Mouse (Mus musculus) liver, embryonic 12.5 days (tissue): ENCODE data around the gene Pdcd6ip. TPM values are rescaled to one million over a fixed set of nuclear protein-coding genes. Genes with fewer than 3 reads are reported as not detected.
"Not testable (repeated sequence)": the region's sequence is repeated elsewhere in the genome, so short reads cannot be mapped to it uniquely, and the experiment has no call there.

Experiments used
- ATAC-seq: fragments of 200-750 bp; cut with Nextera tagmentation; 2 replicates; pipeline ENCODE4 v1.8.0; 2017; ENCODE audit warnings: moderate number of reproducible peaks, mild to moderate bottlenecking, moderate library complexity
- H3K27ac ChIP-seq: fragments of 300-500 bp; sonication (generic); 2 replicates; pipeline ENCODE4 v1.5.1; 2016; ENCODE audit warnings: mild to moderate bottlenecking
- H3K27me3 ChIP-seq: fragments of 300-500 bp; sonication (generic); replicated peaks from 2 replicates; pipeline ENCODE4 v1.6.1; 2016; ENCODE audit warnings: mild to moderate bottlenecking, moderate library complexity
- H3K36me3 ChIP-seq: fragments of 300-500 bp; sonication (generic); 2 replicates; pipeline ENCODE4 v1.6.1; 2016; ENCODE audit warnings: mild to moderate bottlenecking, moderate library complexity
- H3K4me1 ChIP-seq: fragments of 300-500 bp; sonication (generic); 2 replicates; pipeline ENCODE4 v1.6.1; 2016
- H3K4me2 ChIP-seq: fragments of 300-500 bp; sonication (generic); 2 replicates; pipeline ENCODE4 v1.6.1; 2016; ENCODE audit warnings: mild to moderate bottlenecking, moderate library complexity
- H3K4me3 ChIP-seq: fragments of 300-500 bp; sonication (generic); 2 replicates; pipeline ENCODE4 v1.5.1; 2016; ENCODE audit warnings: mild to moderate bottlenecking, moderate library complexity
- H3K9ac ChIP-seq: fragments of 300-500 bp; sonication (generic); 2 replicates; pipeline ENCODE4 v1.6.1; 2016; ENCODE audit warnings: mild to moderate bottlenecking, moderate library complexity
- H3K9me3 ChIP-seq: fragments of 300-500 bp; sonication (generic); replicated peaks from 2 replicates; pipeline ENCODE4 v1.6.1; 2016; ENCODE audit warnings: mild to moderate bottlenecking, moderate library complexity
- WGBS: fragments of 180-500 bp; shearing (Covaris S2); methylation state at CpG from one replicate; pipeline ENCODE4 v1.1.7; 2016; ENCODE audit not compliant: insufficient replicate concordance; 5-methylcytosine and 5-hydroxymethylcytosine counted together
- polyA plus RNA-seq: library from polyadenylated mRNA; unstranded; fragments of >200 nt; fragmentation: Nextera tagmentation; extraction: Ambion mirVana; gene quantifications from 2 replicates; pipeline ENCODE4 v1.2.1, GENCODE M21; 2016

Gene Pdcd6ip
- polyA plus RNA-seq, 1 experiment from 2014 or later, result 56.1 TPM

GRCm38 (mm10) chr9:113726991-113727680, 19.1 kb upstream of the Pdcd6ip start:
- Histone ChIP-seq H3K27me3 (no peaks in the 10 kb centered on the region), H3K36me3 (no peaks in the 10 kb centered on the region), H3K9ac (no peak overlapping the region), H3K27ac (no peak overlapping the region), H3K4me3 (no peak overlapping the region), H3K4me1 (no peaks in the 10 kb centered on the region), H3K9me3 (no peaks in the 10 kb centered on the region), H3K4me2 (no peak overlapping the region)
- ATAC-seq, result no peak
- 66% methylated on average over 18 of the region's 18 CpGs for WGBS

- Histone ChIP-seq H3K4me2 (no peak overlapping the region), H3K4me1 (no peaks in the 10 kb centered on the region), H3K9ac (no peak overlapping the region), H3K36me3 (no peaks in the 10 kb centered on the region), H3K27ac (no peak overlapping the region), H3K4me3 (no peak overlapping the region), H3K9me3 (no peaks in the 10 kb centered on the region), H3K27me3 (no peaks in the 10 kb centered on the region)
- no peak for ATAC-seq
- WGBS, result 68% methylated on average over 3 of the region's 3 CpGs
Observed at GRCm38 (mm10) chr9:113726131-113726530, 18.1 kb upstream of the Pdcd6ip start.

GRCm38 (mm10) chr9:113725609-113726008, 17.6 kb upstream of the Pdcd6ip start:
- not testable (repeated sequence) for H3K27ac ChIP-seq, H3K4me2 ChIP-seq, H3K9me3 ChIP-seq, ATAC-seq, H3K4me1 ChIP-seq, H3K36me3 ChIP-seq, H3K27me3 ChIP-seq, H3K9ac ChIP-seq, H3K4me3 ChIP-seq
- WGBS, result 56% methylated on average over 5 of the region's 5 CpGs

- Histone ChIP-seq H3K27me3 (no peaks in the 10 kb centered on the region), H3K4me3 (no peak overlapping the region), H3K4me2 (no peak overlapping the region), H3K4me1 (no peaks in the 10 kb centered on the region), H3K9me3 (no peaks in the 10 kb centered on the region), H3K27ac (no peak overlapping the region), H3K36me3 (no peaks in the 10 kb centered on the region), H3K9ac (no peak overlapping the region)
- WGBS, result 62% methylated on average over 15 of the region's 15 CpGs
- no peak for ATAC-seq
Observed at GRCm38 (mm10) chr9:113724646-113725045, 16.6 kb upstream of the Pdcd6ip start.

DNA sequence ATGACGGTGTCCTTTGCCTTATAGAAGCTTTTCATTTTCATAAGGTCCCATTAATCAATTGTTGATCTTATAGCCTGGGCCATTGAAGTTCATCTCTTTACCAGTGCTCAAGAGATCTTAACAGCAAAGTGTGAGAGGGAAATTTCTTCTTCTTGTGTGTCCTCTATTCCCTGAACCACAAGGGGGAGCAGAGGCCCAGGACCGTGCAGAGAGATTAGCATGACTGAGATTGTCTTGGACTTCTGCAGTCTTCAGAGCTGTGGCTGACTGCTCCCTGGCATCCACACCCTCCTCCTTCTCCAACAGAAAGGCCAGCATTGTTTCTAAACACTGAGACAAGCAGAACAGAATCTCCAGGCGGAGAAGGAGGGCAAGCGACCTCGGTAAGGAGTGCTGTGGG, 11.0 kb upstream of the Pdcd6ip start:
- Histone ChIP-seq H3K36me3 (no peaks in the 10 kb centered on the region), H3K27me3 (peaks cover 3% of the 10 kb centered on the region; the same call in 1 of the 2 replicates), H3K9ac (no peak overlapping the region), H3K9me3 (no peaks in the 10 kb centered on the region), H3K4me1 (0 out of 2 replicates have a peak, but pooled peaks cover 6% of the 10 kb centered on the region), H3K4me3 (no peak overlapping the region), H3K27ac (no peak overlapping the region), H3K4me2 (no peak overlapping the region)
- WGBS, result 42% methylated on average over 5 of the region's 5 CpGs
- ATAC-seq, result no peak

DNA sequence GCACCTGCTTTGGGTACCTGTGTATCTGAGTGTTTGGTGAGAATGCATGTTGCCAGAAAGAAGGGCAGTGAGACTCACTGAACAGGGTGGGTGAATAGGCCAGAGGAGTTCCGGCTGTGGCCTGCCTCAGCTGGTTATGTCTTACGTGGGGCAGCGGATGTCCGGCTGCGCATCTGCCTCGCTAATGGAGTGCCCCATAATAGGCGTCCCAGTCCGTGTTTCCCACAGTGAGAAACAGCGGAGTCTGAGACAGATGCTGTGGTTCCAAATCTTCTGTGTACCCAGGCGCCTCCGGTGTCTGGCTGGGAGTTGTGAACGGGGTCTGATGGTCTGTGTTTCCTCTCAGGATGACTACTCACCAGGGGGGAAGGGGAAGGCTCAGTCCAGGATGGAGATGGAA, 2.8 kb upstream of the Pdcd6ip start:
- H3K36me3 ChIP-seq, result no peaks in the 10 kb centered on the region
- peaks cover 27% of the 10 kb centered on the region for H3K4me1 ChIP-seq
- no peak overlapping the region for H3K27ac ChIP-seq
- H3K4me2 ChIP-seq, result no peak overlapping the region
- no peaks in the 10 kb centered on the region for H3K9me3 ChIP-seq
- no peak overlapping the region for H3K9ac ChIP-seq
- no peak for ATAC-seq
- no peak overlapping the region for H3K4me3 ChIP-seq
- WGBS, result 72% methylated on average over 12 of the region's 12 CpGs
- H3K27me3 ChIP-seq, result peaks cover 13% of the 10 kb centered on the region; the same call in 1 of the 2 replicates

DNA sequence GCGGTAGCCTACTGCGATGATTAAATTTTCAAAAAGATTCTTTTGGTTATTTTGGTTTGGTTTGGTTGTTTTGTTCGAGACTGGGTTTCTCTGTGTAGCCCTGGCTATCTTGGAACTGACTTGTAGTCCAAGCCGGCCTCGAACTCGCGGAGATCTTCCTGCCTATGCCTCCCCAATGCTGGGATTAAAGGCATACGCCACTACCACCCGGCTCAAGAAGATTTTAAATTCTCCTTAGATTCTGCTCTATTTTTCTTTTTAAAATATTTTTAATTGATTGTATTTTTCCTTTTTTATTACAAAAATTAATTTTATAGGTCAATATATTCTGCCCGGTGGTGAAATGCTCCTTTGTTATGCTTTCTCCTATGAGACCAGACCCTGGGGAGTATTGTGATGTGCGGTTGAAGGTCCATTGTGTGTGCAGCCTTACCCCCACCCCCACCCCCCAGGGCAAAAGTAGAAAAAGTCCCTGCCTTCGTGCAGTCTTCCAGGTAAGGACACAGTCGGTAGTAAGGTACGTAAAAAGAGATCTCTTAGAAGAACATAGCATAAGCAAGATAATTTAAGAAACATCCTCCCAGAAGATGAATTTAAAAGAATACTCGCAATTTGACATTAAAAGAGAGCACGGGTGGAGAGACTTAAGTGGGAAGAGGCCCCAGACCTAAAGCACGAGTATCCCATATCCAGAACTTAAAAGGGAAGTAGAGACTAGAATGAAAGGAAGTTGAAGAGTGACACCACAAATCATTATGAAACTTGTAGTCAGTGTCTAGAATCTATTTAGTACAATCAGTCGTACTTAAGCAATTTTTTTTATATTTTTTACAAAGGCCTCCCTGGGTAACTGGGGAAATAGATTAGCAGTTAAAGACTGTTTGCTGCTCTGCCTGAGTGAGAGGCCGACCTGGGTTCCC, 562 bp upstream of the Pdcd6ip start:
- peak overlapping the region; percentile 84 for H3K4me2 ChIP-seq
- H3K27ac ChIP-seq, result peak overlapping the region; percentile 90
- no peaks in the 10 kb centered on the region for H3K36me3 ChIP-seq
- peak; percentile 16; the same call in 1 of the 2 replicates for ATAC-seq
- H3K27me3 ChIP-seq, result 0 out of 2 replicates have a peak, but pooled peaks cover 10% of the 10 kb centered on the region
- H3K4me3 ChIP-seq, result peak overlapping the region; percentile 90
- H3K9me3 ChIP-seq, result no peaks in the 10 kb centered on the region
- H3K9ac ChIP-seq, result peak overlapping the region; percentile 95
- peaks cover 38% of the 10 kb centered on the region for H3K4me1 ChIP-seq
- whole genome bisulfite sequencing, result 49% methylated on average over 19 of the region's 19 CpGs

GRCm38 (mm10) chr9:113706841-113707240, 1.2 kb downstream of the Pdcd6ip start:
- no peaks in the 10 kb centered on the region for H3K27me3 ChIP-seq
- H3K36me3 ChIP-seq, result 0 out of 2 replicates have a peak, but pooled peaks cover 6% of the 10 kb centered on the region
- peak overlapping the region; percentile 90 for H3K4me3 ChIP-seq
- H3K27ac ChIP-seq, result peak overlapping the region; percentile 90; the same call in 1 of the 2 replicates
- H3K4me1 ChIP-seq, result peaks cover 55% of the 10 kb centered on the region
- H3K4me2 ChIP-seq, result peak overlapping the region; percentile 84
- no peak for ATAC-seq
- peak overlapping the region; percentile 95 for H3K9ac ChIP-seq
- WGBS, result 30% methylated on average over 9 of the region's 9 CpGs
- no peaks in the 10 kb centered on the region for H3K9me3 ChIP-seq

- WGBS, result 30% methylated on average over 2 of the region's 2 CpGs
- H3K4me1 ChIP-seq, result peaks cover 55% of the 10 kb centered on the region
- H3K27ac ChIP-seq, result no peak overlapping the region
- no peaks in the 10 kb centered on the region for H3K9me3 ChIP-seq
- ATAC-seq, result no peak
- H3K4me3 ChIP-seq, result peak overlapping the region; percentile 90
- H3K27me3 ChIP-seq, result no peaks in the 10 kb centered on the region
- peak overlapping the region; percentile 84 for H3K4me2 ChIP-seq
- 0 out of 2 replicates have a peak, but pooled peaks cover 6% of the 10 kb centered on the region for H3K36me3 ChIP-seq
- H3K9ac ChIP-seq, result peak overlapping the region; percentile 95
Observed at GRCm38 (mm10) chr9:113706108-113706507, 2.0 kb downstream of the Pdcd6ip start.

DNA sequence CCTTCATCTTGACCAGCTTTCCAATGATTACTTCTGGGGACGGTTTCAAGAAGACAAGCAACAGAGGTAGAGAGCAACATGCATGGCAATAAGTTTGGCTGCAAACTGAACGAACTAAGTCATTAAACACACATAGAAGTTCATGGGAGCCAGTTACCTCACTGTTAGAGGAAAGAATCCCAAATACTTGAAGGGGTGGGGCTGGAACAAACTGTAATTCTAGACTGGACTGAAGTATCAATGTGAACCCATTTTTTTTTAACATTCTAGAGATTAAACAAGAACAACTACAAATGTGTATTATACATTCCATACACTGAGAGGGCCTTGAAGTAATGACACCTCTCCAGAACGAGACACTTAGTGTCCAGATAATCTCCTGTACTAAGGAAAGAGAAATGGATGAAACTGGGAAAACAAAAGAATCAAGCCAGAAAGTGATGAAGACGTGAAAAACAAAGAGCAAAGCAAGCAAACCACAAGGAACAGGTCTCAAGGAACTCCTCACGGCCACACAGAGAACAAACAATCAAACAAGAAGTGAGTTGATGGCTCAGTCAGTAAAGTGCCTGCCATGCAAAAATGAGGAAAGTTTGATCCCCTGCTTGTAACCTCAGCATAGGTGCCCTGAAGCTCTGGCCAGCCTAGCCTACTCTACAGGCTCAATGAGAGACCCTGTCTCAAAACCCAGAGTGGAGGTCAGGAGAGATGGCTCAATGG, 6.5 kb downstream of the Pdcd6ip start:
- no peak overlapping the region for H3K4me3 ChIP-seq
- peaks cover 33% of the 10 kb centered on the region for H3K36me3 ChIP-seq
- no peak overlapping the region for H3K27ac ChIP-seq
- no peaks in the 10 kb centered on the region for H3K27me3 ChIP-seq
- WGBS, result 75% methylated on average over 5 of the region's 5 CpGs
- ATAC-seq, result no peak
- H3K4me1 ChIP-seq, result peaks cover 41% of the 10 kb centered on the region
- H3K4me2 ChIP-seq, result no peak overlapping the region
- H3K9me3 ChIP-seq, result no peaks in the 10 kb centered on the region
- H3K9ac ChIP-seq, result no peak overlapping the region

GRCm38 (mm10) chr9:113687461-113687860, 20.6 kb downstream of the Pdcd6ip start:
- ATAC-seq, result no peak
- H3K9me3 ChIP-seq, result no peaks in the 10 kb centered on the region
- peaks cover 87% of the 10 kb centered on the region for H3K36me3 ChIP-seq
- no peaks in the 10 kb centered on the region for H3K27me3 ChIP-seq
- no peak overlapping the region for H3K4me2 ChIP-seq
- H3K9ac ChIP-seq, result no peak overlapping the region
- H3K27ac ChIP-seq, result no peak overlapping the region
- WGBS, result 89% methylated on average over 12 of the region's 12 CpGs
- no peak overlapping the region for H3K4me3 ChIP-seq
- H3K4me1 ChIP-seq, result no peaks in the 10 kb centered on the region
